ENCODE assay signal across 15 mouse cellular contexts in the genomic region with DNA sequence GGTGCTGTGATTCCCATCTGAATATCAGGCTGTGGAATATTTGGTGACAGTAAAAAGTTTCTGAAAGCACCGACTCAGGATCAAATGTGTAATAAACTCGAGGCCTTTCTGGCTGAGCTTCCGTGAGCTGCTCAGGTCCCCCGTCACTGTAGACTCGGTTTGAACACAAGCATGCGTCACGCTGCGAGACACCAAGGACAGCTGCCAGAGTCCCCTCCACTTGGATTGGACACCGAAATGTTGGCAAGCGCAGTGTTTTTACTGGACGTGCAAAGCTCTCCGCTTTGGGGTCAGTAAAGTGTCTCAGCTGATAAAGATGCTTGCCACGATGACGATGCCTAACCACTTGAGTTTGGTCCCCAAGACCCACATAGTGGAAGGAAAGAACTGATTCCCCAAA. TPM values are rescaled to one million over a fixed set of nuclear protein-coding genes. Genes with fewer than 3 reads are reported as not detected.
DNase-seq lines count a peak whose midpoint lies in the region; ATAC-seq and TF ChIP-seq lines count a peak whose summit lies in the region.
"Had no signal": no experiment of that assay in that cellular context is flagged by ENCODE, and none has a peak within 500 bp of the region (broad histone marks: within the 10 kb centered on the region; RNA-seq: fewer than 3 reads in every experiment).

No protein-coding gene starts in this region.

- H3K9ac ChIP-seq in ES-E14 (ENCODE audit: insufficient read depth, low read depth, low read length, poor library complexity, severe bottlenecking) = peak overlapping the region; percentile 50
- H3K9ac ChIP-seq in heart, embryonic 15.5 days = no peak overlapping the region
- H3K9ac ChIP-seq: heart, embryonic 13.5 days; liver, postnatal 0 days had no signal

- DNase-seq in heart, adult 11 months = peak; percentile 98
- no peak for DNase-seq in heart, embryonic 10.5 days (ENCODE audit: low spot score)
- no peak for DNase-seq in ES-E14 (ENCODE audit: low read depth, low spot score)
- DNase-seq in kidney, postnatal 36 days = peak; percentile 29 to 38
- DNase-seq in right cerebral cortex, postnatal 4 days = no peak
- no peak for DNase-seq in retina, embryonic 14.5 days (ENCODE audit: low spot score)

- H3K4me1 ChIP-seq in heart, embryonic 10.5 days = peaks cover 8% of the 10 kb centered on the region; the same call in 1 of the 2 replicates
- peaks cover 8 to 18% of the 10 kb centered on the region in 2 experiments for H3K4me1 ChIP-seq in ES-E14 (ENCODE audit: control insufficient read depth in 2 of 2, insufficient read depth in 2 of 2, low read length in 2 of 2, poor library complexity in 1 of 2)
- peaks cover 13% of the 10 kb centered on the region for H3K4me1 ChIP-seq in heart, embryonic 15.5 days (replicated peaks)
- H3K4me1 ChIP-seq: midbrain, embryonic 12.5 days had no signal

- H3K9me3 ChIP-seq in heart, embryonic 10.5 days = no peaks in the 10 kb centered on the region
- no peaks in the 10 kb centered on the region for H3K9me3 ChIP-seq in ES-E14 (ENCODE audit: control insufficient read depth, insufficient read depth, low read depth, low read length)
- H3K9me3 ChIP-seq in heart, embryonic 15.5 days (replicated peaks) = no peaks in the 10 kb centered on the region
- H3K9me3 ChIP-seq: heart, embryonic 13.5 days; limb, embryonic 10.5 days; midbrain, embryonic 12.5 days had no signal

- 0 out of 2 replicates have a peak, but pooled peaks have one; percentile 31 for ATAC-seq in heart, embryonic 15.5 days (replicated peaks; ENCODE audit: insufficient number of reproducible peaks, insufficient read depth, low FRiP score, low read depth)
- ATAC-seq in erythroblast, adult 5-6 weeks (replicated peaks; ENCODE audit: low FRiP score, poor library complexity, severe bottlenecking) = no peak
- ATAC-seq: liver, postnatal 0 days had no signal

- H3K4me2 ChIP-seq in heart, embryonic 15.5 days = no peak overlapping the region
- H3K4me2 ChIP-seq: heart, embryonic 13.5 days; midbrain, embryonic 12.5 days had no signal

- in situ Hi-C loops in ES-E14 (cut with MboI; ENCODE audit: low sequenced_read_pairs in 2 of 2, unreplicated experiment in 2 of 2) = no loop called here

- WGBS in heart, embryonic 10.5 days = 85% methylated on average over 14 of the region's 14 CpGs
- WGBS in heart, embryonic 15.5 days = 63% methylated on average over 14 of the region's 14 CpGs

- no peaks in the 10 kb centered on the region for H3K36me3 ChIP-seq in heart, embryonic 10.5 days
- H3K36me3 ChIP-seq in ES-E14 (ENCODE audit: control insufficient read depth, insufficient read depth, low read length, poor library complexity, severe bottlenecking) = no peaks in the 10 kb centered on the region
- no peaks in the 10 kb centered on the region for H3K36me3 ChIP-seq in heart, embryonic 15.5 days
- H3K36me3 ChIP-seq: heart, embryonic 13.5 days; limb, embryonic 10.5 days; midbrain, embryonic 12.5 days had no signal

- no peak overlapping the region for H3K4me3 ChIP-seq in heart, embryonic 10.5 days
- peak overlapping the region in 1 of 2 experiments; percentile 2; a peak in 1 of 4 replicates for H3K4me3 ChIP-seq in ES-E14 (ENCODE audit: insufficient read depth in 1 of 2, low read depth in 1 of 2, low read length in 2 of 2, poor library complexity in 1 of 2, severe bottlenecking in 1 of 2)
- no peak overlapping the region for H3K4me3 ChIP-seq in heart, embryonic 15.5 days
- H3K4me3 ChIP-seq: heart, embryonic 13.5 days; limb, embryonic 10.5 days; midbrain, embryonic 12.5 days had no signal

- H3K27ac ChIP-seq in heart, embryonic 10.5 days = no peak overlapping the region
- H3K27ac ChIP-seq in ES-E14 (ENCODE audit: insufficient read depth, low read depth, low read length, poor library complexity, severe bottlenecking) = peak overlapping the region; percentile 97
- H3K27ac ChIP-seq in heart, embryonic 15.5 days = no peak overlapping the region
- H3K27ac ChIP-seq: heart, embryonic 13.5 days; kidney, postnatal 0 days; limb, embryonic 10.5 days; midbrain, embryonic 12.5 days had no signal

- H3K27me3 ChIP-seq in heart, embryonic 10.5 days (ENCODE audit: insufficient read depth, poor library complexity, severe bottlenecking) = no peaks in the 10 kb centered on the region
- no peaks in the 10 kb centered on the region for H3K27me3 ChIP-seq in heart, embryonic 15.5 days
- H3K27me3 ChIP-seq: heart, embryonic 13.5 days; midbrain, embryonic 12.5 days had no signal

TF ChIP-seq in ES-E14, 5 proteins besides CTCF, POLR2A, EP300 and RAD21:
- TF ChIP-seq CHD2 (IDR thresholded peaks at IDR 0.05; ENCODE audit: low read depth, low read length) (no peak), ZNF384 (IDR thresholded peaks at IDR 0.05; ENCODE audit: low read depth, low read length) (no peak), ZC3H11A (IDR thresholded peaks at IDR 0.05; ENCODE audit: borderline replicate concordance, low read depth, low read length) (no peak), MAFK (IDR thresholded peaks at IDR 0.05; ENCODE audit: insufficient read depth, low read depth, low read length) (no peak), HCFC1 (IDR thresholded peaks at IDR 0.05; ENCODE audit: borderline replicate concordance, insufficient read depth, low read length) (no peak)

RNA-seq across cellular contexts. Expression of a gene that starts 2.0 kb away (rescaled TPM):
- 5.3 and 8.1 TPM in 2 replicates for polyA plus RNA-seq in heart, embryonic 10.5 days (2016; fragmentation: Nextera tagmentation; extraction: Ambion mirVana)
- total RNA-seq in ES-E14 (2012; rRNA removed) = 24.2 and 30.4 TPM in 2 replicates
- polyA plus RNA-seq in heart, embryonic 15.5 days (2015; fragmentation: Nextera tagmentation; extraction: Ambion mirVana) = 5.7 and 7.4 TPM in 2 replicates
- total RNA-seq in erythroblast, adult 5-6 weeks (2015; ENCODE audit: low replicate concordance) = not detected in 2 replicates
- total RNA-seq in erythroblast, adult 5-6 weeks (2017; ENCODE audit: low replicate concordance) = 0.70 and 1.8 TPM in 2 replicates

RNA-seq across cellular contexts. Expression of a gene that starts 5.0 kb away (rescaled TPM):
- not detected in 2 replicates for polyA plus RNA-seq in heart, embryonic 10.5 days (2016; fragmentation: Nextera tagmentation; extraction: Ambion mirVana)
- total RNA-seq in ES-E14 (2012; rRNA removed) = 3.6 and 5.9 TPM in 2 replicates
- 1.1 and 5.0 TPM in 2 replicates for polyA plus RNA-seq in heart, embryonic 15.5 days (2015; fragmentation: Nextera tagmentation; extraction: Ambion mirVana)
- not detected in 2 replicates for total RNA-seq in erythroblast, adult 5-6 weeks (2015; ENCODE audit: low replicate concordance)
- total RNA-seq in erythroblast, adult 5-6 weeks (2017; ENCODE audit: low replicate concordance) = not detected in 2 replicates
- polyA plus RNA-seq: C2C12; heart, embryonic 13.5 days; limb, embryonic 10.5 days; midbrain, embryonic 12.5 days; neural tube, embryonic 11.5 days had no signal

Comparison
In these comparisons a context has a peak if more than half of its experiments do, and no peak if none do; other contexts are left out.
1. DNase-seq: peak in heart, adult 11 months (single experiment) and kidney, postnatal 36 days (2 of 2); none in heart, embryonic 10.5 days (single experiment), ES-E14 (single experiment), right cerebral cortex, postnatal 4 days (single experiment) and retina, embryonic 14.5 days (single experiment).